Mouse (Mus musculus): ENCODE measurements around the gene Nectin2.

The Nectin2 gene

DNA sequence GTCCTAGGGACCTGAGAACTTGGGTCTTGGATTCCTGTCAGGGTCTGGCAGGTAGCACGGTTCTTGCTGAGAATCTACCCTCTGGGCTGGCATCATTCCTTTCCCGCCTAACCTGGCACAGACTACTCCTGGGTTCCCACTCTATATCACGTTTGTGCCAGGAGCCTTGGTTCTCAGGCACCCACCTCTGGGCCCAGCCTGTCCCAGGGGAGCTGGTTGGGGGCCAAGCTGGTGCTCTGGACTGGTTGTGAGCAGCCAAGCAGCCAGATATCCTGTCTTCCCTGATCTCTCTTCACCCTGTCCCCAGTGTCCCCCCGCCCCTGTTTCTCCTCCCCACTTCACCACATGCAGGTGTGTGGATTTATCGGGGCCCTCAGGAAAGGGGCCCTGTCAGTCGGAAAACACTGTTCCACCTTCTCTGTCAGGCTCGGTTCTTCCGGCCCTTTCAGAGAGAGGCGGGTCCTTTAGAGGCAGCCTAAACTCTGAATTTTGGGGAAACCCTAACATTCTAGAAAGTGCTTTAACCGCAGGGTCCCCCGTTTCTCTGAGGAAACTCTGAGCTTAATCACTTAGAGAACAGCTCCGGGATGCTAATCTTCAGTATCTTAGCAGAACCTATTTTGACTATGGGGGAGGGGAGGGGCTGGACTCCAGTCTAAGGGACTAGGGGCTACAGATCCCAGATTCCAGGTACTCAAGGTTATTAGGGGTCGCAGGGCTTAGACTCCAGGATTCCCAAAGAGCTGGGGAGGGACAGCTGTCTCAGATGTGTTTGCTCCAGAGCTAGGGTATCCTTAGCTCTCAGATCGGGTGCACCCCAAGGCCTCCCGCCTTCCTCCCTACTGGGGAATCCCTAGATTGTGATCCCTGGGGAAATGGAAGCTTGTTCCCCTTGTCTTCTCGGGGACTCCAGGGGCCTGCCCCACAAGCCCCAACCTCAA, 19.4 kb upstream of the Nectin2 start:
- in situ Hi-C loops (cut with MboI; ENCODE audit: low sequenced_read_pairs) = no loop called here

DNA sequence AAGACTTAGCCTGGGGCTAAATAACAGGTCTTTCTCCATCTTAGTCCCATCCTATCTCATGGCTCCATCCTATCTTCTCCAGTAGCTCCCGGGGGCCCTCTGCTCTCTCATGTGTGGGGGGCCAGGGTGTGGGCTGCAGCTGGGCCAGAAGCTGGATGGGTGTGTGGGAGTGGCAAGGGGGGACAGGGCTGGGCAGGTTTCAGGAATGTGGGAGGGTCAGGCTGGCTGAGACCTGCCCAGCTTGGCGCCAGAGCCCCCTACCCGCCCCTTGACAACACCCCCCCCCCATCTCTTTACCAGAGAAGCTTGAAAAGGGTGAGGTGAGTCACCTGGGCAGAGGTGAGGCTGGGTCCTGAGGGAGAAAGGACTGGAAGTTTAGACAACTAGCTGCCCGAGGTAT, 18.7 kb upstream of the Nectin2 start:
- in situ Hi-C loops (cut with MboI; ENCODE audit: low sequenced_read_pairs) = no loop called here

GRCm38 (mm10) chr7:19768251-19768650, 18.0 kb upstream of the Nectin2 start:
- in situ Hi-C loops (cut with MboI; ENCODE audit: low sequenced_read_pairs) = no loop called here

DNA sequence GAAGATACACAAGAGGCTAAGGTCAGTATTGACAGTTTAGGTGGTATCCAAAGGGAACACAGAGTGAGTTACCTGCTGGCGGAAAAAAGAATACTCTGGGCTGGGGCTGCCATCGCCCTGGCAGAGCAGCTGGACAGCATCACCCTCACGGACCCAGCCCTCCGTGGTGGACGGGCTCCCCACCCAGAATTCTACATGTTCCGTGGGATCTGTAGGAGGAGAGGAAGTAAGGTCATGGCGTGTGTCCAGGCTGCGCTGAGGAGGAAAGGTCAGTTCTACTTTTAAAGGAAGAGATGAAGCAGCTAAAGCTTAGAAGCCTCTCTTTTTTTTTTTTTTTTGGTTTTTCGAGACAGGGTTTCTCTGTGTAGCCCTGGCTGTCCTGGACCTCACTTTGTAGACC, 14.3 kb upstream of the Nectin2 start:
- in situ Hi-C loops (cut with MboI; ENCODE audit: low sequenced_read_pairs) = no loop called here

DNA sequence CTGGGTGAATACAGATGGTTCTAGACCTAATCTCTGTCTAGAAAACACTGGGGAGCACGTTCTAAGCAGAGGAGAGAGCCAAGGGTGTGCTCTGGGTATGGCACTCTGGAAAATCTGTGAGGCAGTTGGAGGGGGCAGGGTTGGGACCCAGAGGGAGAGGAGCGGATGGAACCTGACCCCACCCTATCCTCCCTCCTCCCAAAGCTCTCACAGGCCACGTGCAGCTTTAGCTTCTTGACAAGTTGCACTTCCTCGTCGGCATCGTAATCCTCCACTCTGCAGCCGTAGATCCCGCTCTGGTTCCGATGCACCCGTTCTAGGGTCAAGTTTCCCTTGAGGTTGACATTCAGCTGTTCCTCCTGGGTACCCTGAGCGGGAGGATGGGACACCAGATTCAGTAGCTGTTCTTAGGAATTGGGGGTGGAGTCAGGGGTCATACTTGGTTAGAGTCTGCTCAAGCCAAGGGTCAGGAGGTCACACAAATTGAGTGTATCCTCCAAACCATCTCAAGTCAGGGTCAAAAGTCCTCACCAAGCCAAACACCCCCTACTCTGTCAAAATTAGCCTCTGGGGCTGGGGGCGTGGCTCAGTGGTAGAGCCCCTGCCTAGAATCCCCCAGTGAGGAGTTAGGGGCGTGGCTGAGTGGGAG, 13.7 kb upstream of the Nectin2 start:
- in situ Hi-C loops (cut with MboI; ENCODE audit: low sequenced_read_pairs) = no loop called here

DNA sequence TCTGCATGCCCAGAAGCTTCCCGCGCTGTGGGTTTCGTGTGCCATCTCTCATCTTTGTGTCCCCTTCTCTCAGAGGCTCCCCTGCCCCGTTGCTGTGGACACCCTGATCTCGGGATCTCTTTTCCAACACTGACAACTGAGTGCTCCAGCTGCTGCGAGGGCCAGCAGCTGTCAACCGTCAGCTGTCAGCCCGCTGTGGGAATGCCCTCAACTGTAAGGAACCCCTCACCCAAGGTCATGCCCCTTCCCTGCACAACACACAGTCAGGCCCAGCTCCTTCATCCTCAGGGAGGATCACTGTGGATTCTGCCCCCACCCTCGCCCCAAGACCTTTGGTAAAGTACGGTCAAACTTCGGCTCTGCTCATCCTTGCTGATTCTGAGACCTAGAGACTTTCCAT, 12.0 kb upstream of the Nectin2 start:
- in situ Hi-C loops (cut with MboI; ENCODE audit: low sequenced_read_pairs) = no loop called here

GRCm38 (mm10) chr7:19760021-19760420, 9.7 kb upstream of the Nectin2 start:
- in situ Hi-C loops (cut with MboI; ENCODE audit: low sequenced_read_pairs) = no loop called here

DNA sequence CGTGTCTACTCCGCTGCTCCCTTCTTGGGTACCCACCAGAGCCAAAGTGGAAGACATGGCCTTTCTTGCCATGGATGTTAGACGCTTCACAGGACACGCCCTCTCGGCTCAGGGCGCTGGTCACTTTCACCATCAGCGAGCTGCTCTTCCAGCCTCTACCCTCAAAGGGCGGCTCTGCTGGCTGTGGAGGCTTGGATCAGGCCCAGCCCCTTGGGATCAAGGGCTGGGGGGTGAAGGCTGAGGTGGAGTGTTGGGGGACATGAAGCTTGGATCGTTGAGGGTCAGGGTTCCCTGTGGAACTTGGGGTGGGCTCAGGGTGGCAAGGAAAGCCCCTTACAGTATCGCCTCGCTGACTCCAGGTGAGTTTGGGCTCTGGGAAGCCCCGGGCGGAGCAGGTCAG, 8.3 kb upstream of the Nectin2 start:
- in situ Hi-C loops (cut with MboI; ENCODE audit: low sequenced_read_pairs) = no loop called here

DNA sequence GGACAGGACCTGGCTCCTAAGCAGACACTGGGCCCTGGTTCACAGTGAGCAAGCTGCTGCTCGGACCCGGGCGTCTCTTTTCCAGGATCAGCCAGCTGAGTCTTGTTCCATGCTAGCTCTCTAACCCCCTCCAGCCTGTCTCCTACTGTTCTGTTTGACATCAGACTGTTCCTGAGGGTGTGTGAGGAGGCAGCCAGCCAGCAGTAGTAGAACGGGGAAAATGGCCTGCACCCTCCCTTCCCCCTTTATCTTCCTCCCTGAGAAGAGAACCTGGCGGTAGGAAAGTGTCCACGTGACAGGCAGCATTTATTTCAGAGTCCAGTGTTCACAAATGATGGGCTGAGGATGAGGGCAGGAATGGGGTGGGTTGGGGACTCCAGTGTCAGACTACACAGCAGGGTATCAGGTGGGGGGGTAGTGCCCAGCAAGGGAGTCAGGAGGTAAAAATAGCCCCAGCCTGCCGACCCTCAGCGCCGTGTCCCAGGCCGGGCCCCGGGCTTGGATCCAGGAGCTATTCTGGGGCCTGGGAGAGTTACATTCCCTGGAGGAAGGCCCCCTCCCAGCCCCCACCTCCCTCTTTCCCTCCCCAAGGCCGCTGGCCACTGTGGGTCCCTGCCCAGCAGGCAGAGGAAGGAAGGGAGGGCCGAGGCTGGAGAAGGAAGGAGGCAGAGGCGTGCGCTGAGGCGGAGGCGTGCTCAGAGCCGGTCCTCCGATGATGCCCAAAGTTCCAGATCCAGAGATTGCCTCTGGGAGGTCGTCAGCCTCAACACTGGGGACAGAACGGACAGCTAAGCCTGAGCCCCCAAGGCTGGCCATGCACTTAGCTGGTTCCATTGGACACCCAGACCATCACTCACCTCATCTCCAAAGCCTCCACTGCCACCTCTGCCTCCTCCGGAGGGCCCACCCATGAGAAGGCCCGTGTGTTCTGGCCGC, 5.8 kb upstream of the Nectin2 start:
- in situ Hi-C loops (cut with MboI; ENCODE audit: low sequenced_read_pairs) = no loop called here

DNA sequence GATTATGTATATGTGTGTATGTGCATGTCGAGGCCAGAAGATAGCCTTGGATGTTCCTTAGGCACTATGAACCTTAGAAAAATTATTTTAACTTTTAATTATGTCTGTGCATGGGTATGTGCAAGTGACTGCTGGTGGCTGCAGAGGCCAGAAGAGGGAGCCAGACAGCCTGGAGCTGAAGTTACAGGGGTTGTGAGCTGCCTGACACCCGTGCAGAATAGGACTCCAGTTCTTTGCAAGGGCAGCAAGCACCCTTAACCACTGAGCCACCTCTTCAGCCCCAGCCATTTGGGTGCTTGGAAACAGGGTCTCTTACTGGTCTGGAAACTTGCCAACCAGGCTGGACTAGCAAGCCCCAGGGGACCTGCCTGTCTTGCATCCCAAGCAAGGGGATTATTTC, 4.7 kb upstream of the Nectin2 start:
- in situ Hi-C loops (cut with MboI; ENCODE audit: low sequenced_read_pairs) = no loop called here

GRCm38 (mm10) chr7:19754065-19754464, 3.8 kb upstream of the Nectin2 start:
- in situ Hi-C loops (cut with MboI; ENCODE audit: low sequenced_read_pairs) = no loop called here

- in situ Hi-C loops (cut with MboI; ENCODE audit: low sequenced_read_pairs) = no loop called here
Observed at GRCm38 (mm10) chr7:19753587-19753986, 3.3 kb upstream of the Nectin2 start.

DNA sequence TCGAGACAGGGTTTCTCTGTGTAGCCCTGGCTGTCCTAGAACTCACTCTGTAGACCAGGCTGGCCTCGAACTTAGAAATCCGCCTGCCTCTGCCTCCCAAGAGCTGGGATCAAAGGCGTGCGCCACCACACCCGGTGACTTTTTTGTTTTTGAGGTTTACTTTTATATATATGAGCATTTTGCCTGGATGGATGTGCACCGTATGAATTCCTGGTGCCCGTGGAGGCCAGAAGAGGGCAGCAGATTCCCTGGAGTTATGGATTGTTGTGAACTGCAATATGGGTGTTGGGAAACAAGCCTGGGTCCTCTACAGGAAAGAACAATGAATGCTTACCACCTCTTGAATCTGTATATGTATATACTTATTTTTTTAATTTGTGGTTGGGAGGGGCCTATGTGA, 2.4 kb upstream of the Nectin2 start:
- in situ Hi-C loops (cut with MboI; ENCODE audit: low sequenced_read_pairs) = no loop called here

- in situ Hi-C loops (cut with MboI; ENCODE audit: low sequenced_read_pairs) = no loop called here
Observed at GRCm38 (mm10) chr7:19751070-19751383, 744 bp upstream of the Nectin2 start.

DNA sequence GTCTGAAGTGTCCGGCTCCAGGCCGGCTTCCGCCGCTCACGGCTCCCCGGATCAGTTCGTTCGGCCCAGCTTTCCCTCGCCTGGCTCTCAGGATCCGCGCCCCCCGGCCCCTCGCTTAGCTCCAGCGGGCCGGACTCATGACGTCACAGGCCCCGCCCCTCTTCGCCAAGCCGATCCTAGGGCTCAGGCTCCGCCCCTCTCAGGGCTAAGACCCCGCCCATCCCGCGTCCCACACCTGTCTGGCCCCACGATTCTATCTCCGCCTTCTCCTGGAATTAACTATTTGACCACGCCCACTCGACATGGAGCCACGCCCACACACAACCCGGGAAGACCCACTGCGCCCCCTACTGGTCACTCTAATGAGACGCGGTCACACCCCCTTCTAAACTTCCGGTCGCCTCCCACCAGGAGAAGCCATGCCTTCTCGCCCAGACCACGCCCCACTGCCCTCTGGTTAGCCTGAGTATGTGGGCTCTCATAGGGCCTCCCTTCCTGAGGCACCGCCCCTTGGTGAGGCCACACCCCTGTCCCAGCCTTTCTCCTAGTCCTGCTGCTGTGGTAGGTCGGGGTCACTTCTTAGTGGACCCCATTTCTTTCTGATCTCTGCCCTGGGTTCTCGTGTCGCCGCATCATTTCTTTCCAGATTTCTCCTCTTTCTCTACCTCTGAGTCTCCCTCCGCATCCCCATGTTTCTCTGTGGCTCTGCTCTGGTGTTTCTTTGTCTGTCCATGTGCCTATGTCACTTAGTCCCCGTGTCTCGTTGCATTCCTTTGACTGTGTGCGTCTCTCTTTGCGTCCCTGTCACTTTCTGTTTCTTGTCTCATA, 680 bp downstream of the Nectin2 start:
- in situ Hi-C loops (cut with MboI; ENCODE audit: low sequenced_read_pairs) = no loop called here

- in situ Hi-C loops (cut with MboI; ENCODE audit: low sequenced_read_pairs) = no loop called here
Observed at GRCm38 (mm10) chr7:19748219-19749195, 1.8 kb downstream of the Nectin2 start.

DNA sequence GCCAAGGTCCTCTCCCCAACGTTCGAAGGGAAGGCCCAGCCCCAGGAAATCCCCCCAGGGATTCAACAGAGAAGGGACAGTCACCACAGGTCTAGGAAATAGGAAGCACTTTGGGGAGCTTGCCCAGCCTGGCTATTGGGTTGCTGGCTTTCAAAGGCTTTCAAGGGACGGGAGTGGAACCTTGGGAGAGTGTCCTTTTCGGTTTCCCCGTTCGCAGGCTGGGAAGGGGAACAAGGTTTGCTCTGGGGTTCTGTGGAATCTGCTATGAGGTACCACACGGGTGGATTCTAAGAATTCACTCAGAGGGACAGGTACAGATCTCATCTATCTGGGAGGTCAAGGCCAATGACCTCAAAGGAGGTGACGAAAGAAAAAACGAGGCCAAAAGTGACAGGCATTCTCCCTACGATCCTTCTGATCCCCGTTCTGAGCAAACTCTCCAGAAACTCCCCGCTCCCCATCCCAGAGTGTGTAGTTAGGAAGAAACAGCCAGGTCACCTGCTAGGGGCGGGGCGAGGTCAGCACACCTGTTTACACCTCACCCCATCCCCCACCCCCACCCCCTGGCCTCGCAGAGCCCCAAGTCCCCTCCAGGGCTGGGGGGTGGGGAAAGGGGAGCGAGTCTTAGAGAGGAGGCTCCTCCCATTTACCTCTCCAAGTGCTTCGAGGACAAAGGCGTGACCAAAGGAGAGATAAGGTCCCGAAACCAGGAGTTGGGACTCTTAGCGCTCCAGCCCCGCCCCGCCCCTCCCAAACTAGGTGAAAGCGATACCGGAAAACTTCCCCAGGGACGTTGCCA, 2.7 kb downstream of the Nectin2 start:
- in situ Hi-C loops (cut with MboI; ENCODE audit: low sequenced_read_pairs) = no loop called here

- in situ Hi-C loops (cut with MboI; ENCODE audit: low sequenced_read_pairs) = no loop called here
Observed at GRCm38 (mm10) chr7:19746426-19747201, 3.7 kb downstream of the Nectin2 start.
